Mouse (Mus musculus): ENCODE data around the gene Clca1.
"Not testable (repeated sequence)": the region's sequence is repeated elsewhere in the genome, so short reads cannot be mapped to it uniquely, and the experiment has no call there.

The Clca1 gene

GRCm38 (mm10) chr3:145032676-145033075, at the start of gene Clca1:
Gene Clca1, minus strand, starts transcription at chr3:145032776.
- in situ Hi-C loops (cut with MboI), result no loop called here

GRCm38 (mm10) chr3:145080904-145081303, 48.3 kb upstream of the Clca1 start:
- in situ Hi-C loops (cut with MboI), result no loop called here

- in situ Hi-C loops (cut with MboI), result no loop called here
Measured at GRCm38 (mm10) chr3:145078405-145078804, 45.8 kb upstream of the Clca1 start.

GRCm38 (mm10) chr3:145072339-145072738, 39.8 kb upstream of the Clca1 start:
- in situ Hi-C loops (cut with MboI), result no loop called here

- in situ Hi-C loops (cut with MboI), result no loop called here
Measured at GRCm38 (mm10) chr3:145068964-145069363, 36.4 kb upstream of the Clca1 start.

- in situ Hi-C loops (cut with MboI), result not testable (repeated sequence)
Measured at GRCm38 (mm10) chr3:145055138-145055537, 22.6 kb upstream of the Clca1 start.

GRCm38 (mm10) chr3:145049820-145050219, 17.2 kb upstream of the Clca1 start:
- in situ Hi-C loops (cut with MboI), result no loop called here

- in situ Hi-C loops (cut with MboI), result no loop called here
Measured at GRCm38 (mm10) chr3:145038813-145039212, 6.2 kb upstream of the Clca1 start.

GRCm38 (mm10) chr3:145028036-145028435, 4.5 kb downstream of the Clca1 start:
- in situ Hi-C loops (cut with MboI), result no loop called here

- in situ Hi-C loops (cut with MboI), result no loop called here
Measured at GRCm38 (mm10) chr3:145026750-145027149, 5.8 kb downstream of the Clca1 start.

- in situ Hi-C loops (cut with MboI), result no loop called here
Measured at GRCm38 (mm10) chr3:145017807-145018206, 14.8 kb downstream of the Clca1 start.

GRCm38 (mm10) chr3:145004422-145004821, 28.2 kb downstream of the Clca1 start:
- in situ Hi-C loops (cut with MboI), result no loop called here

- in situ Hi-C loops (cut with MboI), result no loop called here
Measured at GRCm38 (mm10) chr3:145000912-145001311, 31.7 kb downstream of the Clca1 start.

GRCm38 (mm10) chr3:144993055-144993454, 39.5 kb downstream of the Clca1 start:
- in situ Hi-C loops (cut with MboI), result no loop called here

GRCm38 (mm10) chr3:144992618-144993017, 40.0 kb downstream of the Clca1 start:
- in situ Hi-C loops (cut with MboI), result no loop called here

GRCm38 (mm10) chr3:144985890-144986289, 46.7 kb downstream of the Clca1 start:
- in situ Hi-C loops (cut with MboI), result no loop called here

- in situ Hi-C loops (cut with MboI), result no loop called here
Measured at GRCm38 (mm10) chr3:144980551-144980950, 52.0 kb downstream of the Clca1 start.

GRCm38 (mm10) chr3:144977631-144978030, 54.9 kb downstream of the Clca1 start:
- in situ Hi-C loops (cut with MboI), result no loop called here

GRCm38 (mm10) chr3:144976091-144976490, 56.5 kb downstream of the Clca1 start:
- in situ Hi-C loops (cut with MboI), result no loop called here

- in situ Hi-C loops (cut with MboI), result no loop called here
Measured at GRCm38 (mm10) chr3:144974945-144975344, 57.6 kb downstream of the Clca1 start, which contains the start of gene Clca4a. Gene Clca4a, minus strand, starts transcription at chr3:144975045.

GRCm38 (mm10) chr3:144971553-144972270, 60.9 kb downstream of the Clca1 start:
- in situ Hi-C loops (cut with MboI), result no loop called here

- in situ Hi-C loops (cut with MboI), result no loop called here
Measured at GRCm38 (mm10) chr3:144969755-144970154, 62.8 kb downstream of the Clca1 start.

GRCm38 (mm10) chr3:144966074-144966473, 66.5 kb downstream of the Clca1 start:
- in situ Hi-C loops (cut with MboI), result no loop called here

Data from mature B cell (primary cell).